Mouse (Mus musculus): ENCODE results near the gene Tspan1. TPM values are rescaled to one million over a fixed set of nuclear protein-coding genes. Genes with fewer than 3 reads are reported as not detected.

Gene Tspan1
- not detected in 2 replicates for total RNA-seq (2014; fragmentation: Nextera tagmentation)
- total RNA-seq (2017) = not detected in 2 replicates

DNA sequence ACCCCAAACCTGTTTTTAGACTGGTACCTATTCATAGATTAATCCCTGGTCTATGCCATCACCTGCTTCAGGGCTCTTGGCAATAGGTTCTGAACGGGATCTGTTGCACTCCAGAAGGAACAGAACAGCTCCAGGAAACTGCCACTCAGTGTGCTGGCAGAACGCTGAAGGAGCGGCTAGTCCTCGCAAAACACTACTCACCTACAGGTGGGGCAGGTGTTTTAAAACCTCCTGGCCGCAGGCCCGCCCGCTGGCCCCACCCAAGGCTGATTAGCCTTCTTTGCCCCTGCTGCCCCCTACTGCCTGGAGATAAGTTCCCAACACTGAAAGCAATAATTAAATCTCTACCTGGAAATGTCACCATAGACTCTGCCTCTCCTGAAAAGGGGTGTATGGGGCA, at the start of gene Tspan1:
Tspan1 (minus strand) TSS at position 198 of the 400 bp plus-strand sequence.
- no peak for ATAC-seq (replicated peaks; ENCODE audit: poor library complexity, severe bottlenecking)

DNA sequence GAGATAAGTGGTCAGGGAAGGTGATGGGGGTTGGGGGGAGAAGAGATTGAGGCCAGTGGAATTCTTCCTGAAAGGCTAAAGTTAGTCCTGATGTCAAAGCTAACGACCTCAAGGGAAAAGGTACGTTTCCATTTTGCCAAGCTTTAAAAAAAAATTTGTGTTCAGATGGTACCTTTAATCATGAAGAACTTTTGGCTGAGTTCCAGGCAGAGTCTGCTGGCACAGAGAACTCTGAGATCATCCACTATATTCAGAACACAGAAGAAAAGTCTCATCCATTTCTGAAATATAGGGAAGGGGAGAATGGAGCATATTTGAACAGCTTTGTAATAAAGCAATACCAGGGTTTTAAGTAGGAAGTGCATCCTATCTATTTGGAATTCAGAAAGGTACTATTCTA, 49.6 kb upstream of the Tspan1 start:
- ATAC-seq (replicated peaks; ENCODE audit: poor library complexity, severe bottlenecking) = no peak

DNA sequence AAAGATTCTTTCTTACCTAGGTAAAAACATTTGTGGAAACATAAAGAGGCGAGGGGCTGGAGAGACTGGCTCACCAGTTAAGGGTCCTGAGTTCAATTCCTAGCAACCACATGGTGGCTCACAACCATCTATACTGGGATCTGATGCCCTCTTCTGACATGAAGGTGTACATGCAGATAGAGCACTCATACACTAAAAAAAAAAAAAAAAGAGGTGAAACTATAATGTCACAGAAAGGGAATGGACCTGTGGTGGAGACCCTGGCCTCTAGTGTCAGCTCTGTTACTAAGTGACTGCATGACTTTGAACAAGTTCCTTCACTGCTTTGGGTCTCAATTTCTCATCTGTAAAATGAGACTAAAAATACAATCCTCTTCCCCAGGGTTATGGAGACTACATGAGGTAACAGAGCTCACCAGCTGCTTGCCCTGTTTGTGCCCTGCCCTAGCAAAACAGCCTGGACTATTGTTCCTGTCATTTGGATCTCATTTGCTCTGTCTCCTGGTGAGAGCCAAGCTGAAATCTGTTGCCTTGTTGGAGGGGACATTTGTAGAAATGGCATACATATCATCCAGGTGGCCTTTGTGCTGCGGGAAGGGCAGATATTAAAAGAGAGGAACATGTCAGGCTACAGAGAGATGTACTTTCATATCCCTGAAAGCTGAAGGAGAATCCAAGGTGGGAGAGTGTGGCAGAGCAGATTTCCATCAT, 48.6 kb upstream of the Tspan1 start:
- ATAC-seq (replicated peaks; ENCODE audit: poor library complexity, severe bottlenecking) = no peak

DNA sequence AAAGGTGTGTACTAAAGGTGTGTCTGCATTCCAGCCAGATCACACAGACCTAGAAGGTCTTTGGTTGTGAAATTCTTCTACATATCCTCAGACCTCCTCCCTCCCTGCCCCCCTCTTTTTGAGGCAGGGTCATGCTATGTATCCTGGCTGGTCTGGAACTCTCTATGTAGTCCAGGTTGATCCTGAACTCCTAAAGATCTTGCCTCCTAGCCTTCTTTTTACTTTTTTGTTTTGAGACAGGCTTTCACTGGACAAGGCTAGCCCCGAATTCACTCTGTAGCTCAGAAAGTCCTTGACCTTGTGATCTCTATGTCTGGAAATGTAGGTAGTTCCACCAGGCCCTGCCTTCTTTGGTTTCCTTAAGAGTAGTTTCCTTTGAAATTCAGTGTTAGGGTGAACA, 41.5 kb upstream of the Tspan1 start:
- no peak for ATAC-seq (replicated peaks; ENCODE audit: poor library complexity, severe bottlenecking)

DNA sequence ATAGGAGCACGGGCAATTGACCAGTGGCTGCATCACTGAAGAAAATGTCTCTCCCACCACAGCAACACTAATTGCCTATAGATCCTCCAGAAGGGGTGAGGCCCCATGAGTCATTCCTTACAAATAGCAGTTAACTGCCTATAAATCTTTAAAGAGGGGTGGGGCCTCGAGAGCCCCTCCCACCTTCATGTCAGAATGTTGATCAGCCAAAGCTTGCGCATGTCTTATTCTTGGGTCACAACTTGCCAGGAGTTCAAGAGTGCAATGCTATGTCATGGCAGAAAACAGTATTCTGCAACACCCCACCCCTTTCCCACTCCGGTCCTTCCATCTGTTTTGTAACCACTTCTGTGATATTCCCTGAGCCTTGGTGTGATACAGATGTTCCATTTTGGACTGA, 39.1 kb upstream of the Tspan1 start:
- ATAC-seq (replicated peaks; ENCODE audit: poor library complexity, severe bottlenecking) = no peak

DNA sequence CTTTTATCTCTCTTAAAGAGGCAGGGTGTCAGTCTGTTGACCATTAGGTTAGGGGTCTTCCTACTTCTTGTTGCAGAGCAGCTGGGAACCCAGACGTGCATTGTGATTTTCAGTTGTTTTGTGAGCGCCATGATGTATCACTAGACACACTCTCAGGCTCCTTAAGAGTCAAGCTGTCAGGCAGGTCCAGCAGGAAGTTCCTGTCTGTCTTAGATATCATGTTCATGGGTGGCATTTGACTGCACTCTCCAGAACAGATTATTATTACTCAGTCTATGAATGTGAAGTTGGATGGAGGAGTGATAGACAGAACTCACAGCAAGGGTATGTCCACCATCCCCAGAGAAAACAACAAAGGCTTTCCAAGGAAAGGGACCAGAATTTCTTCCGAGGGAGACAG, 37.0 kb upstream of the Tspan1 start:
- no peak for ATAC-seq (replicated peaks; ENCODE audit: poor library complexity, severe bottlenecking)

DNA sequence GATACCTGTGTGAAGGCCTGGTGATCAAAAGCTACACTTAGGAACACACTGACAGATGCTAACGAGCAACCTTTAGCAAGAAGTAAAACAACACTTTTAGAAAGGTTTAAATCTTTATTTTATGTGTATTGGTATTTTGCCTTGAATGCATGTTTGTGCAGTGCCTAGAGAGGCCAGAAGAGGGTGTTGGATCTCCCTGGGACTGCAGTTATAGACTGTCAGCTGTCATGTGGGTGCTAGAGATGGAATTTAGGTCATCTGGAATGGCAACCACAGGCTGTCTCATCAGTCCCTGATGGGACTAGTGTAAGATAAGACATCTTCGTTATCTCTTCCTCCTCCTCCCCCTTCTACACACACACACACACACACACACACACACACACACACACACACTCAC, 31.0 kb upstream of the Tspan1 start:
- no peak for ATAC-seq (replicated peaks; ENCODE audit: poor library complexity, severe bottlenecking)

DNA sequence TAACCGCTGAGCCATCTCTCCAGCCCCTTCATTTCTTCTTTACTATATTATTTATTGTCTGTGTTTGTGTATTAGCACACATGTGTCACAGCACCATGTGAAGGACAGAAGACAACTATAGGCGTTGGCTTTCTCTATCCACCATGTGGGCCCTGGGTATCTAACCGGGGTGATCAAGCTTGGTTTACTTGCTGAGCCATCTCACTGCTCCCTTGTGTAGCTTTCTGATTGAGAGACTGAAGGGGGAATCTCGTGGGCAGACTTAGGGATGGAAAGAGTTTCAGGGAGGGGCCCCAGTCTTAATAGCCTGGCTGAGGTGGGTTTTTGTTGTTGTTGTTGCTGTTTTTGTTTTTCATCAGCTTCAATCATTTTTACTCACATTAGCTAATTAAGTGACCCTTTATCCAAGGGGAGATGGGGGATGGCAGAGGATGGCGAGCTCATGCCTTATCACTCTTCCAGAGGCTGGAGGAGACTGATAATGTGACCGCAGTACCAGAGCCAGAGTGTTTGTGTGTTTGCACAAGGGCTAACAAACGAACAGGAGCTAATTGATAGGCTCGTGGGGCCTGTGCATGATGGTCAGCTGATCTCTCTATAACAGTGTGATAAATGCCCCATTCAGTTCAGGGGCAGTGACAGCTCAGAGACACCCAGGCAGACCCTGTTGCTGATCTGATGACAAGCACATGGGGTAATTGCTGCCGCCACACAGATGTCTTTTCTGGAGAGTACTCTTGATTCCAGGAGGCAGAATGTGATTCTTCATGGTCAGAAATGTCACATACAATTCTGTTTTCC, 26.4 kb upstream of the Tspan1 start:
- no peak for ATAC-seq (replicated peaks; ENCODE audit: poor library complexity, severe bottlenecking)

DNA sequence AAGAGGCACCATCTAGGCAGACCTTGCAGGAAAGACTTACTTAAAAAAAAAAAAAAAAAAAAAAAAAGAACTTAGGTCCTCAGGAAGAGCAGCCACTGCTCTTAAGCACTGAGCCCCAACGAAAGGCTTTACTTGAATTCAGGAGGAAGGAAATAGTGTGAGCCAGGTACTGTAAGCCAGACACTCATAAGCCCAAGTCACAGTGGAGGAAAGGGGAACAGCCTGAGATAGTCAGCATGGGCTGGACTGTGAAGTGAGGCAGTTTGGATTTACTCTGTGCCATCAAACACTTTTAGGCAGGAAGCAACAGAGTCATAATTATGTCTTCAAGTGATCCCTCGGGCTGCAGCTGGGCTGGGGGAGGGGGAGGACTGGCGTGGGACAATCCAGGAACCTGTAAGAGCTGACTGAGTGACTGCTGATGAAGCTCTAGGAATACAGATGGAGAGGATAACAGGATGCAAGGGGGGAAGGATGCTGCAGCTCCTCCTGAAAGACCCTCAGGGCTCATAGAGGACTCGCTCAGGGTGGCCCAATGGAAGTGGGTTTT, 25.0 kb upstream of the Tspan1 start:
- ATAC-seq (replicated peaks; ENCODE audit: poor library complexity, severe bottlenecking) = no peak

DNA sequence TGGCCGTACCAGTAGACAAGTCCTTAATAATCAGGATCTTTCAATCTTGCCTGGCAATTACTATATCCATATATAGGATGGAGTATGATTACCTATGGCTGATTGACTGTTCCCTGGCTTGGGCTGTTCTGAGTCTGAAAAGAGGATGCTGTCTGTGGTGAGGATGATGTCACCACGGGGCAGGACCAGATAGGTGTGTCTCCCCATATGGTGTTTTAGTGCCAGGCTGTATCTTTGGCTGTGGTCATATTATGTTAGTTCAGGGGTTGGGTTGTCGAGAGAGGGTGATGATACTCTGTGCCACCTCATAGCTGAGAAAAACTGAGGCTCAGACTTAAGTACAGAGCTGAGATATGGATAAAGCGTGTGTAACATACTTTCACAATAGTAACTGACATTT, 17.7 kb upstream of the Tspan1 start:
- peak; percentile 37; the same call in 1 of the 2 replicates for ATAC-seq (replicated peaks; ENCODE audit: poor library complexity, severe bottlenecking)

DNA sequence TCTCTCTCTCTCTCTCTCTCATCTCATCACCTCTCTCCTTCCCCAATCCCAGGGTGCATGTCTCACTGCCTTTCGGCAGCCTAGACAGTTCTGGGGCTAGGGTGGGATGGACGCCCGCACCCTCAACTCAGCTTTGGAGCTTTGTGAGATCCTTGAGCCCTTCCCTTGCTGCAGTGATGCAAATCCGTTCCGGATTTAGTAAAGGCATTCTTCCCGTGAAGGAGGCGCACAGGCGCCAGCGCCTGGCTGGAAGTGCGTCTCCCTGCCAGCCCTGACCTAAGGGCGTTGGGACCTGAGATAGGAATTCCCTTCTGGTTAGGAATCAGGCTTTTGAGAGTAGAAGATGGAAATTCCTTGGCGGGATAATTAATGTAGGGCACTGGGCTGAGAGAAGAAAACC, 15.3 kb upstream of the Tspan1 start:
- ATAC-seq (replicated peaks; ENCODE audit: poor library complexity, severe bottlenecking) = no peak

DNA sequence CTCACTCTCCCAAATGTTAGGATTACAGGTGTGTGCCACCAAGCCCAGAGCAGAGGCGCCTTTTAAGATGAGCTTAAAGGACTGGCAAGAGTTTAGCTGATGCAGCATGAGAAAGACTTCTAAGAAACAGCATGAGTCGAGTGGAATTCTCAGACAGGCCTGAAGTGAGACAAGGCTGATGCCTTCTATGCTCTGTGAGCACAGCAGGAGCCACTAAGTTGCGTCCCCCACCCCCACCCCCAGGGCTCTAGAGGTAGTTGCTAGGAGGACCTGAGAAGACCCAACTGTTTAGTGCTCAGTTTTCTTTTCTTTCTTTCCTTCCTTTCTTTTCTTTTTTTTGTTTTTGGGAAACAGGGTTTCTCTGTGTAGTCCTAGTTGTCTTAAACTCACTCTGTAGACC, 14.7 kb upstream of the Tspan1 start:
- ATAC-seq (replicated peaks; ENCODE audit: poor library complexity, severe bottlenecking) = no peak

DNA sequence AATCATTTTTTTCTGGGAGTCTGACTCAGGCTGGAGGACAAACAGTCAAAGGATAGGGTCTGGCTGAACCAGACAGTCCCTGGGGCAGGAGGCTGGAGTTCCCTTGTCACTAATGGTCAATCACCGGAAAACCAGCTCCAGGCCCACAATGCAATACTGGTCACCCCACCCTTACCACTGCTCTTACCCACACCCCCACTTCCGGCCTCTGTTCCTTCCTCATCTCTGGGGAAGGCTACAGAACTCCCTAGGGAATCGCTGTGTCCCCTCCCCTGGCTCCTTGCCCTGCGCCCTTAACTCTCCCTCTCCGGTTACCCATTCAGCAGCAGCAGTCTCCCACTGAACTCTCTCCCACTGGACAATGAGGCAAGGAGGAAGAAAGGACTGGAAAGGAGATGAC, 9.7 kb upstream of the Tspan1 start:
- ATAC-seq (replicated peaks; ENCODE audit: poor library complexity, severe bottlenecking) = peak; percentile 54

DNA sequence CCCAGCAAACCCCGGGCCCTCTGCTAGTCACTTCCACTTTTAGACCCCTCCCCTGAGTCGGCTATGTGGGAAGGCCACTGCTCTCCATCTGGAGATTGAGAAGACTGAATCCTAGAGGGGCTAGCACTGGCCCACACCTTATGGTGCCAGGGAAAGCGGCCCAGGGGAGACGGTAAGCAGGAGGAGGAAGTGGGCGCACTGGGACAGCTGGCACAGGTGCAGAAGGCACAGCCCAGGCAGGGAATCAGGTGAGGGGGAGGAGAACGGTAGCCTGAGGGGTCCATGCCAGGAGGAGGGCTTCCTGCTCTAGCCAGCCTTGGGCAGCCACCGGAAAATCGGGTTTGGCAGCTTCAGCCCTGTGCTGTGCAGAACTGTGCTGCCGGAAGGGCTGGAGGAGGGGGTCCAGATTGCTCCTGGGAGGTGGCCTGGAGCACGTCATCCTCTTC, 9.2 kb upstream of the Tspan1 start:
- ATAC-seq (replicated peaks; ENCODE audit: poor library complexity, severe bottlenecking) = peak; percentile 64

DNA sequence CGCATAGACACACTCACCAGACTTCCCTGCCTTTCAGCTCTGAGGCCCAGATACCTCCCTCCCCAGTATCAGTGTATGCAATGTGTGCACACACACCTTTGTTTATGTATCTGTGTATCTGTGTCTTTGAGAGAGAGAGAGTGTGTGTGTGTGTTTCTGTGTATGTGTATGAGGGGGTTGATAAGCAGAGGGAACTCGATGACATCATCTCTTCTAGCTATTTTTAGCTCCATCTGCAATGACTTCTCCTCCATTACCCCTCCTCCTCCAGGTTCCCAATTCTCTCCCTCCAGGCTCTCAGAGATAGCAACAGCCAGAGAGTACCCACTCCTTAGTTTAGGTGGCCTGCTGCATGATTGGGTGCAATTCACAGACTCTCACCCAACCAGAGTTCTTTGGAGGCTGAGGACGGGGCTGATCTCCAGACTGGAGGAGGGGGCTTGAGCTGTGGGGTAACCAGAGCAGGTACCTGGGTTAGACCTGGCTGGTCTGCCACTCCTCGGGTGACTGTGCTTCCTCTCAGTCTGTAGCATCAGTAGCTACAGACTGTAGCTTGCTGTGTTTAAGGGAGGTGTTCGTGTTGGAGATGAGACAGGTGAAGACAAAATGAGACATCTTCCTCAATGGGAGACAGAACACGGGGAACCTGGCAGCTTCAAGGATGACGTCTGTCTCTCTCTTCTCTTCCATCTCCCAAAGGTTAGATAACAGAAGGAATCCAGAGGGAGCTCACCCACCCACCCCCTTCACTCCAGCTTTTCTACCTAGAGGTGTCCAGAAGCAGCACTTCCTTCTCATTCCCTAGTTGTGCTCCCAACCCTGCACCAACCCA, 8.5 kb upstream of the Tspan1 start:
- peak; percentile 20; the same call in 1 of the 2 replicates for ATAC-seq (replicated peaks; ENCODE audit: poor library complexity, severe bottlenecking)

DNA sequence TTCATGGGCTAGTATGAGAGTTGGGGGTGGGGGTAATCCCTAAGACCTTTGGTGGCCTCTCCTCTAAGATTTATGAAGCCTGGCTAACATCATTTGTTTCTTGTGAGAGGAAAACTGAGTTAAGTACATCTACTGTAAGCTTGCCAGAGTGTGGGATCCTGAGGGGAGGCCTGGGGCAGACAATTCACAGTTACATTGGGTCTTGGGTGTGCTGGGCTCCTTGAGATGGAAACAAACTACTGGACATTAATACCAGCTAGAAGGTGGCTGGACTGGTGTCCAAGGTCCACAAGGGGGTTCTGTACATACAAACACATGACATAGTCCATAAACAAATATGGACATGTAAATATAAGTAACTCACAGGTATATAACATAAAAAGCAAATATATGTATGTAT, 7.7 kb upstream of the Tspan1 start:
- ATAC-seq (replicated peaks; ENCODE audit: poor library complexity, severe bottlenecking) = no peak

DNA sequence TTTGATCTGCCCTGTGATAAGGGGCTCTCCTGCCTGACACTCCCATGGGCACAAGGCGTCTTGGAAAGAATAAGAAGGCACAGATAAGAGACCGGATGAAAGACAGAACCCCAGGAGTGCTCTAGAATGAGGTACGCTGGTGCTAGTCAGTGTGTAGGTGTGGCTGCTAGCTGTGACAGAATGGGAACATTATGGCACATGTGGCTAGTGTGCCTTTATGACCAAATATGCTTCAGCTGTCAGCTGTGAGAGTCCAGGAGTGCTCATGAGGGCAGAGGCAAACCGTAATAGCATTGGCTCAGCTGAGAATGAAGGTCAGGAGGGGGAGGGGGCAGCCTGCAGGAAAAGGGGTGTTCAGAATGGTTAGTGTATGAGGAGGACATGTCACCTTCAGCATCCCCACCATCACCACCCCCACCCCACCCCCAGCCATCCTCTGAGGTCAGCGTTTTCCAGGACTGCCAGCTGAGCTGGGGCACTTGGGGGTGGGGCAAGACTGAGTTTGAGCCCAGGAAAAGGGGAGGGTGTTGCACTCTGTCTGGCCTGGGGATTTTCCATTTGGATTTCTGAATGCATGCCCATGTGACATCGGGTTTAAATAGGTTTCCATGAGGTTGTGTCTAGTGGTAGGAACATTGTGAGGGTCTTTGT, 7.2 kb upstream of the Tspan1 start:
- no peak for ATAC-seq (replicated peaks; ENCODE audit: poor library complexity, severe bottlenecking)

DNA sequence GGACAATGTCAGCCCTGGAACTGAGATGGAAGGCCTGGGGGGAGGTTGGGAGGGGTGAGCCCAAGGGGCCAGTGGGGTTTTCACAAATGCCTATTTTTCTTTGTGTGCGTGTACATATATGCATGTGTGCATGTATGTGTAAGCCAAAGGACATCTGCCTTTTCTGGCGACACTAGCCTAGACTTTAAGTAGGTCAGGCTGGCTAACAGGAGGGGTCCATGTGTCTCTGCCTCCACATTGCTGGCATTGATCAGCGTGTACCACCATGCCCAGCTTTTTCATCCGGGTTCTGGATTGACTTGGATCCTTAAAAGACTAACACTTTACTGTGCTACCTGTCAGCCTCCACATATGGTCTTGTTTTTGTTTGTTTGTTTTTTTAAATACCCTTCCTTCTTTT, 6.4 kb upstream of the Tspan1 start:
- ATAC-seq (replicated peaks; ENCODE audit: poor library complexity, severe bottlenecking) = no peak

DNA sequence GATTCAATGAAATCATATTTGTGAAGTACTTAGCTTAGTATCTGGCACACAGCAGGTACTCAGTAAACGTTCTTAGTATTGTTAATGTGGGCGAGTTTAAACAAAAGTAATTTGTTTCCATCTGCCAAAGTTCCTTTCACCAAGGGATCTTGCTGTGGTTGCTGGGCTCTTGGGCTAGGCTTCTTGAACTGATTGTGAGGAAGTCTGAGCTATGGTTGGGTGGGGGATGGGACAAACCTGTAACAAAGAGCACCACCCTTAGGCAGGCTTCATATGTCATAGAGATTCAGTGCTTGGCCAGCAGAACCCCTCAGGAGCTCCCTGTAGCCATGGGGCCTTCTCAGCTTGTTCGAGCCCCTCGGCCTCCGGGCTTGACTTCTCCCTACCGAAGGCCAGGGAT, 5.7 kb upstream of the Tspan1 start, which contains the start of the genes 1700042G07Rik and Gm49337:
1700042G07Rik (plus strand) TSS at position 301 of the 400 bp plus-strand sequence.
Gm49337 (plus strand) TSS at position 313 of the 400 bp plus-strand sequence.
- no peak for ATAC-seq (replicated peaks; ENCODE audit: poor library complexity, severe bottlenecking)

DNA sequence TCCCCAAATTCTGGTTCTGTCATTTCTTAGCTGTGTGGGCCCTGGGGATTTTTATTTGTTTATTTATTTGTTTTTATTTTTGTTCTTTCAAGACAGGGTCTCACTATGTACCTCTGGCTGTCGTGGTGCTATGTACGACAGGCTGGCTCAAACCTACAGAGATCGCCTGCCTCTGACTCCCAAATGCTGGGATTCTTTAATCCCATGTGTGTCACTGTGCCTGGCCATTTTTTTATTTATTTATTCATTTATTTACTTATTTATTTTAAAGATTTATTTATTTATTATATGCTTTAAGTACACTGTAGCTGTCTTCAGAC, 1.9 kb upstream of the Tspan1 start:
- no peak for ATAC-seq (replicated peaks; ENCODE audit: poor library complexity, severe bottlenecking)

Data from granulocyte monocyte progenitor cell, adult 5-6 weeks (primary cell).